Mouse (Mus musculus) MEL (cell line): ENCODE measurements around the gene Slc25a44. TPM values are rescaled to one million over a fixed set of nuclear protein-coding genes. Genes with fewer than 3 reads are reported as not detected.

Experiments
- DNase-seq: peaks from one replicate; pipeline ENCODE4 v3.0.0; 2011; ENCODE audit warnings: low read depth, low spot score
- H3K27ac ChIP-seq: 2 replicates; pipeline ENCODE4 v1.5.1; 2012; ENCODE audit warnings: low read depth, mild to moderate bottlenecking, control low read depth, low read length, moderate library complexity; ENCODE audit not compliant: control insufficient read depth
- H3K27me3 ChIP-seq, 2 experiments: fragments of 150-350 bp in 1 of 2; sonication (generic) in 1 of 2; 2 replicates each; pipeline ENCODE4 v1.6.1; 2012; ENCODE audit warnings: low read length in 2 of 2, mild to moderate bottlenecking in 2 of 2, improper control_type of control experiment in 1 of 2, moderate library complexity in 1 of 2; ENCODE audit not compliant: insufficient read depth in 2 of 2, control insufficient read depth in 1 of 2
- H3K36me3 ChIP-seq, 2 experiments: 2 replicates each; pipeline ENCODE4 v1.6.1; 2012 to 2014; ENCODE audit warnings: low read length in 2 of 2, improper control_type of control experiment in 1 of 2, inconsistent platforms in 1 of 2, mild to moderate bottlenecking in 1 of 2; ENCODE audit not compliant: insufficient read depth in 2 of 2, control insufficient read depth in 1 of 2
- H3K4me1 ChIP-seq, 2 experiments: fragments of 150-350 bp in 1 of 2; sonication (generic) in 1 of 2; 2 replicates each; pipeline ENCODE4 v1.6.1; 2012; ENCODE audit warnings: low read length in 2 of 2, improper control_type of control experiment in 1 of 2, mild to moderate bottlenecking in 1 of 2; ENCODE audit not compliant: insufficient read depth in 2 of 2, control insufficient read depth in 1 of 2
- H3K4me3 ChIP-seq, 2 experiments: fragments of 150-350 bp in 1 of 2; sonication (generic) in 1 of 2; 2 replicates each; pipeline ENCODE4 v1.5.1; 2012; ENCODE audit warnings: low read depth in 2 of 2, low read length in 2 of 2, mild to moderate bottlenecking in 2 of 2, moderate library complexity in 2 of 2, control low read depth in 1 of 2, improper control_type of control experiment in 1 of 2; ENCODE audit not compliant: control insufficient read depth in 1 of 2, insufficient read depth in 1 of 2
- H3K79me2 ChIP-seq: 2 replicates; pipeline ENCODE4 v1.6.1; 2012; ENCODE audit warnings: mild to moderate bottlenecking, low read length, moderate library complexity; ENCODE audit not compliant: control insufficient read depth, poor library complexity, insufficient read depth
- H3K9ac ChIP-seq: 2 replicates; pipeline ENCODE4 v1.6.1; 2012; ENCODE audit warnings: low read depth, mild to moderate bottlenecking, control low read depth, low read length, moderate library complexity; ENCODE audit not compliant: control insufficient read depth, poor library complexity, severe bottlenecking
- H3K9me3 ChIP-seq: fragments of 150-350 bp; sonication (generic); replicated peaks from 2 replicates; pipeline ENCODE4 v1.6.1; 2012; ENCODE audit warnings: mild to moderate bottlenecking, low read length, improper control_type of control experiment, moderate library complexity; ENCODE audit not compliant: insufficient read depth
- BHLHE40 ChIP-seq: IDR thresholded peaks from 2 replicates; pipeline ENCODE4 v1.6.1; 2012; ENCODE audit warnings: low read depth, mild to moderate bottlenecking, inconsistent platforms, low read length, improper control_type of control experiment, borderline replicate concordance
- CHD2 ChIP-seq: IDR thresholded peaks from 2 replicates; pipeline ENCODE4 v1.6.1; 2011; ENCODE audit warnings: low read length, improper control_type of control experiment
- ETS1 ChIP-seq: IDR thresholded peaks from 2 replicates; pipeline ENCODE4 v1.6.1; 2012; ENCODE audit warnings: low read depth, mild to moderate bottlenecking, inconsistent platforms, low read length, improper control_type of control experiment, moderate library complexity
- HCFC1 ChIP-seq: IDR thresholded peaks from 2 replicates; pipeline ENCODE4 v1.6.1; 2012; ENCODE audit warnings: low read depth, mild to moderate bottlenecking, inconsistent platforms, low read length, improper control_type of control experiment, moderate library complexity
- MAFK ChIP-seq: IDR thresholded peaks from 2 replicates; pipeline ENCODE4 v1.6.1; 2011; ENCODE audit warnings: low read depth, mild to moderate bottlenecking, low read length, improper control_type of control experiment, borderline replicate concordance
- MAX ChIP-seq: IDR thresholded peaks from 2 replicates; pipeline ENCODE4 v1.6.1; 2011; ENCODE audit warnings: low read length, improper control_type of control experiment
- MYC ChIP-seq: IDR thresholded peaks from 2 replicates; pipeline ENCODE4 v1.6.1; 2011; ENCODE audit warnings: low read depth, mild to moderate bottlenecking, low read length, improper control_type of control experiment, moderate library complexity
- NELFE ChIP-seq: IDR thresholded peaks from 2 replicates; pipeline ENCODE4 v1.6.1; 2011; ENCODE audit warnings: low read depth, low read length, improper control_type of control experiment
- NRF1 ChIP-seq: IDR thresholded peaks from 2 replicates; pipeline ENCODE4 v1.6.1; 2014; ENCODE audit warnings: low read depth, mild to moderate bottlenecking, inconsistent platforms, low read length, improper control_type of control experiment, moderate library complexity; ENCODE audit not compliant: poor library complexity, insufficient read depth, severe bottlenecking
- POLR2AphosphoS2 ChIP-seq: IDR thresholded peaks from 2 replicates; pipeline ENCODE4 v1.6.1; 2011; ENCODE audit warnings: low read length, improper control_type of control experiment
- RAD21 ChIP-seq: IDR thresholded peaks from 2 replicates; pipeline ENCODE4 v1.6.1; 2011; ENCODE audit warnings: mild to moderate bottlenecking, low read depth, low read length, improper control_type of control experiment
- SIN3A ChIP-seq: IDR thresholded peaks from 2 replicates; pipeline ENCODE4 v1.6.1; 2012; ENCODE audit warnings: low read length, improper control_type of control experiment, inconsistent platforms
- SMC3 ChIP-seq: IDR thresholded peaks from 2 replicates; pipeline ENCODE4 v1.6.1; 2011; ENCODE audit warnings: low read depth, low read length, improper control_type of control experiment
- TAL1 ChIP-seq: IDR thresholded peaks from 2 replicates; pipeline ENCODE4 v1.6.1; 2012; ENCODE audit warnings: mild to moderate bottlenecking, inconsistent platforms, low read length, moderate library complexity, mixed read lengths
- UBTF ChIP-seq: IDR thresholded peaks from 2 replicates; pipeline ENCODE4 v1.6.1; 2012; ENCODE audit warnings: low read depth, mild to moderate bottlenecking, inconsistent platforms, low read length, improper control_type of control experiment, moderate library complexity, borderline replicate concordance; ENCODE audit not compliant: insufficient read depth
- USF1 ChIP-seq: IDR thresholded peaks from 2 replicates; pipeline ENCODE4 v1.6.1; 2014; ENCODE audit warnings: low read depth, mild to moderate bottlenecking, inconsistent platforms, low read length, improper control_type of control experiment, moderate library complexity
- USF2 ChIP-seq, 2 experiments: IDR thresholded peaks; 2 replicates each; pipeline ENCODE4 v1.6.1; 2011 to 2012; ENCODE audit warnings: improper control_type of control experiment in 2 of 2, low read length in 2 of 2, borderline replicate concordance in 1 of 2, inconsistent platforms in 1 of 2, low read depth in 1 of 2, mild to moderate bottlenecking in 1 of 2; ENCODE audit not compliant: insufficient read depth in 1 of 2
- ZC3H11A ChIP-seq: IDR thresholded peaks from 2 replicates; pipeline ENCODE4 v1.6.1; 2012; ENCODE audit warnings: low read depth, mild to moderate bottlenecking, inconsistent platforms, low read length, improper control_type of control experiment
- ZKSCAN1 ChIP-seq: IDR thresholded peaks from 2 replicates; pipeline ENCODE4 v1.6.1; 2012; ENCODE audit warnings: low read depth, mild to moderate bottlenecking, inconsistent platforms, low read length, improper control_type of control experiment, moderate library complexity
- ZMIZ1 ChIP-seq: IDR thresholded peaks from 2 replicates; pipeline ENCODE4 v1.6.1; 2012; ENCODE audit warnings: low read depth, mild to moderate bottlenecking, inconsistent platforms, low read length, improper control_type of control experiment, moderate library complexity
- polyA plus RNA-seq, 2 experiments: library from polyadenylated mRNA; stranded (reverse) in 1 of 2; unstranded in 1 of 2; fragments of >175 nt in 1 of 2; fragments of >200 nt in 1 of 2; gene quantifications; 2 replicates each; pipeline versions ENCODE4 v1.2.1 to v1.2.4; 2012; ENCODE audit warnings: low replicate concordance in 2 of 2, low read depth in 1 of 2; ENCODE audit not compliant: insufficient read length in 2 of 2, insufficient read depth in 1 of 2, missing spikeins in 1 of 2
- total RNA-seq: library from RNA; depleted of rRNA; stranded (reverse); fragments of 300-350 nt; gene quantifications from 2 replicates; pipeline ENCODE4 v1.2.3, GENCODE M21; 2012

Gene Slc25a44
- total and polyA plus RNA-seq, 3 experiments: 30.5 to 34.6 TPM; not detected in 1

GRCm38 (mm10) chr3:88424605-88425329 is at the start of gene Slc25a44 (continued):
- peak; percentile 77; the same call in 1 of the 2 replicates for TF ChIP-seq POLR2AphosphoS2
- TF ChIP-seq MYC: peak; percentile 96

GRCm38 (mm10) chr3:88473571-88473970 is 48.6 kb upstream of the Slc25a44 start:
- Histone ChIP-seq H3K79me2 (no peaks in the 10 kb centered on the region), H3K27ac (no peak overlapping the region), H3K4me3 (no peak overlapping the region), H3K36me3 (no peaks in the 10 kb centered on the region), H3K4me1 (peaks cover 0 to 6% of the 10 kb centered on the region in 2 experiments; a peak in 2 of 4 replicates), H3K27me3 (no peaks in the 10 kb centered on the region), H3K9me3 (no peaks in the 10 kb centered on the region), H3K9ac (no peak overlapping the region)
- no peak for DNase-seq
- TF ChIP-seq ZKSCAN1: no peak
- peak; percentile 39; the same call in 1 of the 2 replicates for TF ChIP-seq BHLHE40

- no peak for DNase-seq
- H3K27ac ChIP-seq: no peak overlapping the region
- TF ChIP-seq NELFE (no peak), SIN3A (no peak), HCFC1 (no peak), USF2 (IDR thresholded peaks at IDR 0.05; ENCODE audit: borderline replicate concordance in 1 of 2, insufficient read depth in 1 of 2, low read depth in 1 of 2, low read length in 2 of 2) (no peak), UBTF (no peak), RAD21 (no peak), POLR2AphosphoS2 (no peak), MAX (no peak), ZC3H11A (no peak), TAL1 (no peak), USF1 (no peak), ZMIZ1 (no peak), ETS1 (no peak), CHD2 (no peak), SMC3 (no peak), BHLHE40 (no peak), NRF1 (no peak), ZKSCAN1 (no peak), MAFK (no peak)
Observed at GRCm38 (mm10) chr3:88473020-88473419, 48.1 kb upstream of the Slc25a44 start.

More at GRCm38 (mm10) chr3:88473020-88473419, 48.1 kb upstream of the Slc25a44 start:
- Histone ChIP-seq H3K27me3 (no peaks in the 10 kb centered on the region), H3K4me3 (no peak overlapping the region), H3K9ac (no peak overlapping the region), H3K4me1 (peaks cover 0 to 8% of the 10 kb centered on the region in 2 experiments; a peak in 2 of 4 replicates), H3K9me3 (no peaks in the 10 kb centered on the region), H3K79me2 (no peaks in the 10 kb centered on the region), H3K36me3 (no peaks in the 10 kb centered on the region)
